Mouse (Mus musculus) skeletal muscle tissue, adult 2 months (tissue): ENCODE results near the gene Tmem119.

Experiments used
- DNase-seq: peaks from one replicate; pipeline ENCODE4 v3.0.0-alpha.2; 2012; ENCODE audit warnings: low read depth, low spot score

Tmem119 gene

GRCm38 (mm10) chr5:113800280-113800679, at the start of gene Tmem119:
TSS of gene Tmem119 (minus strand) at chr5:113800516.
- DNase-seq, result peak; percentile 61

- DNase-seq, result no peak
Measured at GRCm38 (mm10) chr5:113847636-113848035, 47.3 kb upstream of the Tmem119 start.

DNA sequence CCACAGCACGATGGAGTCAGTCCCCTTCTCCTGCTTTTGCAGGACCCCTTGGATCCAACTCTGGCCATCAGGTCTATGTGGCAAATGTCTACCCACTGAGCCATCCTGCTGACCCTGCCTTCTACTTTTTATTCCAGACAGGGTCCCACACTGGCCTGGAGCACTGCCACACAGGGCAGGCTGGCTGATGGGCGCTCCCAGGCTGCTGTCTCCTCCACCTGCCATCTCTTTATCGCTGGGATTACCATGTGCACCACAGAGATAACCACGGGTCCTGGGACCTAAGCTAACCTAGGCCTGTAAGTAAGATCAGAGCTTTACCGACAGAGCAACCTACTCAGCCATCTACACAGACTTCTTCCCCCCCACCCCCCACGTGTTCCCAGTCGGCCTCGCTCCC, 46.3 kb upstream of the Tmem119 start:
- DNase-seq, result no peak

DNA sequence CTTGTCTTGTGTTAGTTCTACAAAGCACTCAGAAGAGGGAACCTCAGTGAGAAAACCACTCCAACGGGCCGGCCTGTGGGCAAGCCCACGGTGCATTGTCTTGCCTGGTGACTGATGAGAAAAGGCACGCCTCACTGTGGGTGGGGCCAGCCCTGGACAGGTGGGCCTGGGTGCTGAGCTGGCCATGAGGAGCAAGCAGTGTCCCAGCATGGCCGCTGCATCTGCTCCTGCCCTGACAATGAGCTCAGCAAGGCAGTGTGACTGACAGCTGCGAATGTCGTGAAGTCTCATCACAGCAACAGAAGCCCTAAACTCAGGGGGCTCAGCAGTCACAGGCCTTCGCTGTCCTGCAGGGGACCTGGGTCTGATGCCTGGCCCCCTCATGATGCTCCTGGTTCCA, 45.3 kb upstream of the Tmem119 start:
- no peak for DNase-seq

DNA sequence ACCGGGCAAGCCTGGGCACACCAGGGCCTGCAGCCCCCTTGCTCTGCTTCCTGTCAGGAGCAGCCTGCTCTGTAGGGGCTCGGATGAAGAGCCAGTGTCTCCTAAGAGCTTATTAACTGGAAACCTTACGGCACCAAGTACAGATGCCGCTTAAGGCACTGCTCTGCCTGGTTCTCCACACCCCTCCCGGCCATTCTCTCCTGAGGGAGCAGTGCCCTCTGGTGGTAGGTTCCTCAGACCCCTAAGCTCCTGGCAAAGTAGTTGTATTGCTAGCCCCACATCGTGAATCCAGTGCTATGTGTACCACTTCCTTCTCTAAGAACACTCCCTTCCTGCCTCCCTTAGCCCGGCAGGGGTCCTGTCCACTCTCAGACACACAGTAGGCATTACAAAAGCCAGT, 44.4 kb upstream of the Tmem119 start:
- DNase-seq, result no peak

GRCm38 (mm10) chr5:113844106-113844505, 43.8 kb upstream of the Tmem119 start:
- no peak for DNase-seq

DNA sequence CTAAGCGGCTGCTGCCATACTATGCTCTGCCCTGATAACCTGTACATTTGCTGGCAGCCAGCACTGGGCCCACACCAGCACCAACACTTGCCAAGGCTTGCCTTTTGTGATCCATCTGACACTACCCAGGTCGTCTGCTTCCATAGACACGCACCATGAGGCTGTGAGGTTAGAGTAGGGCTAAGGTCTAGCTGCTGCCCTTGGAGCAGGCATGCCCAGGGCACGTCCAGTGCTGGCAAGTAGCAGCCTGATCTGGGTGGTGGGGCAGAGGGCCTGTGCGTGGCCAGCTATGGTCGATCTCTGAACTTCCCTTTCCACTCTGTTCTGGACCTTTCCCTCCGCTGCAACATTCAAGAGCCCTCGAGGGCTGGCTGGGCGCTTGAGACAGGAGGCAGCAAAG, 42.6 kb upstream of the Tmem119 start:
- no peak for DNase-seq

DNA sequence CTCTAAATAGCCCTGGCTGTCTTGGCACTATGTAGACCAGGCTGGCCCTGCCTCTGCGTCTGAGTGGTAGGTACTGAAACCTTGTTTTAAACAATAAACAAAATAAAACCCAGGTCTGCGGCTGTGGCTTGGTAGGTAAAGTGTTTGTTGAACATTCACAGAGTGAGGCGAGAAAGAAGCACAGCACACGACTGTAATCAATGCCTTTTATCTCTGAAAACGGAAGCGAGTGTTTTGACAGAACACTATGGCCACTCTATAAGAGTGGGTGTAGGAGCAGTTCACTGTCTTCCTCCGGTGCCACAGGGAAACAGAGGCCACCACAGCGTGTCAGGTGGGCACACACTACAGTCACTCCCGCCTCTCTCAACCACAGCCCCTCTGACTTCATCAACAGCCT, 41.9 kb upstream of the Tmem119 start:
- DNase-seq, result no peak

DNA sequence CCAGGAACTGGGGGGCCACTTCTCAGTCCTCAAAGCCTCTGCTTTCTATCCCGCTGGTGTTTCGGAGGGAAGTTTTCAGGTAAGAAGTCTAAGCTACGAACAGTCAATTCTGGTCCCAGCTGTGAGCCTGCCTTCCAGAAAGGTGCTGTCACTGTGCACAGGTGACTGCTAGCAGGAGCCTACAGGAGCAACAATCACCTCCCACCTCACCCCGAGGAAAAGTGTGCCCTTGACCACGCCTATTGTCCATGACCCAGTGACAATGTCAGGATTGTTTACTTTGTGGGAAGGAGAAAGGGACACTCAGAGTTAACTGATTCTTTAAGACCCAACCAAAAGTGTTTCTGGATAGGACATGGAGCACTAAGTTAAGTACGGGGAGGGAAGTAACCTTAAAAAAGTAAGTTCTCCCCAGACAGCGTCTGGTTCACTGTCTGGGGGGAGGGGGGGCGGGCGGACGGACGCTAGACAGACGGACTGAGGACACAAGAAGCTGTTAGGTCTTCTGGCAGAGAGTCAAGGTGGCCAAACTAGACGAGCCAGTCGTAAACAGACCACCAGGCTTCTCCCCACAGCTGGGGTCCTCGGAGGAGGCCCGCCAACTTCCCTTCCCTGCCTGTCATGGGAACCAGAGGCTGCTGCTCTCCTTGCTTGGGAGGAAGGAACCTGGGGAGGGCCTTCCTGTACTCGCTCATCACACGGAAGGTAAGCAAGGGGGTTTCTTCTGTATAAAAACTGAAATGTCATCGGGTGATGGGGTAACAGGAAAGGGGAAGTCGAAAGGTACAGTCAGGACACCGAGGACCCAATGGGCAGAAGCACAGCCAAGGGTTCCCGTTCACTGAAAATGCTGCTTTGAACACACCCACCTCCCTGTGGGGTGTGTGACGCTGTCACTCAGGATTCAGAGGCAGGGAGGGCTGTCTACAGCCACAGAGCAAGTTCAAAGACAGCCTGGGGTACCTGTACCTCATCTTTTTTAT, 41.2 kb upstream of the Tmem119 start:
- DNase-seq, result no peak

DNA sequence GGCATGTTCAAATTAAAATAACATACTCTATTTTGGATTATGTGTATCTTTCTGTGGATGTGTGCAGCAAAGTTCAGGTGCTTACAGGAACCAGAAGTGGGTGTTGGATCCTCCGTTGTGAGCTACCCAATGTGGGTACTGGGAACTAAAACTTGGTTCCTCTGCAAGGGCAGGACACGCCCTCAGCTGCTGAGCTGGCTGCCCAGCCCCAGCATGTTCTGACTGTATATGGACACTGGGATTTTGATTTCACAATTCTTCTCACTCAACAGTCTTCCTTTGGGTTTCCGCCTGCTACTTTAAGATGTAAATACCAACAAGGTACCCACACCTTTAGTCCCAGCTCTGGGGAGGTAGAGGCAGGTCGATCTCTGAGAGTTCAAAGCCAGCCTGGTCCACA, 40.1 kb upstream of the Tmem119 start:
- no peak for DNase-seq

DNA sequence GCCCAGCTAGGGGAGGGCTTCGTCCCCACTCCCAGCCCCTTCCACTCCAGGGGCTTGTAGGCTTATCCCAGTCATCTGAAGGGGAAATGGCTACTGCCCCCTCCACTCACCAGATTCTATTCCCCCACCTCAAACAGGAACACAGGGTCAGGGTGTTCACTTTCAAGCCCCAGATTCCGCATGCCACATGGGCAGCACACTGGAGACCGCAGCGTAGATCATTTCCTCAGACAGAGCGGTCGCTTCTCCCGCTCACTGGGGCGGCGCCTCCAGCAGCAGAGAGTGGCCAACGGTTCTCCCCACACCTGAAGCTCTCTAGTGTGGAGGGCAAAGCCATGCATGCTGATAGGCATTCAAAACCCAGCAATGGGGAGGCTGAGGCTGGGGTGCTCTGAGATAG, 36.6 kb upstream of the Tmem119 start:
- no peak for DNase-seq

DNA sequence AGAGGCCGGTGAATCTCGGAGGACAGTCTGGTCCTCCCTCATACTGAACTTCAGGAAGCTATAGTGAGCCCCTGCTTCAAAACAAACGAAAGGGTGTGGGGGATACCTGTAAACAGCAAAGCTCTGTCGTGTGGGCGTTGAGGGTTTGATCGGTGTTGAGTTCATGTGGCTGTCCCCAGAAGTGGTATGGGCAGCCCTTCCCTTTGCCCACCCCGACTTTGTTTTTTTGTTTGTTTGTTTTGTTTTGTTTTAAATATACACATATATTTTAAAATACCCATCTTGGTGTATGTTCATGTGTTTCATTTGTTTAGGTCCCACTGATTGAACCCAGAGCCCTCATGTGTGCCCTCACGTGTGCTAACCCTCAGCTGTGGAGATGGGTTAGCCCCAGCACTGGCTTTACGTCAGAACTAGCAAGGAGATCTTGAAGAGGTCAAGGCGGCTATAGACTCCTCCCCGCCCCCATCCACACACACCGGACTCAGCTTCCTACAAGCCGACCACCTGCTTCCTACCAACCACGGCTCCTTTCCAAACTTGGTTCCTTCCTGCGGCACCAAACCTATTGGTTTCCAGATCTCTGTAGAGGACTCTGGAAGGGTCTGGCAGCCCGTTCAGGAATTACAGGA, 33.1 kb upstream of the Tmem119 start:
- DNase-seq, result no peak

DNA sequence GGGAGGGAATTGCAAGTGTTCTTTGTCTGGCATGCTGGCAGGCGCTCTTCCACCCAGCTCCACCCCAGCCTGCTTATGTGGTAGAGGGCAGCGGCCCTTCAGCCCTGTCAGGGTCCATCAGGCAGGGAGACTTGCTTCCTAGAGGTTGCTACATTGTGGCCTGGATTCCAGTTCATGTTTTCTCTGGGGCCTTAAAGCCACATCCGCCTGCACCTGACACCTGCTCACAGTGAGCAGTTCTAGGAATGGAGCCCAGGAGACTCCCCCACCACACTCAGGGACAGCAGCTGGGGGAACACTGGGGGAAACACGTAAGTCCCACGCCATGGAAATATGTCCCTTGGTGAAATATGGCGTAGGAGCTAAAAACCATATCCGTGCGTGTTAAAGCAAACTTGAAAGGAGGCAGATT, 32.2 kb upstream of the Tmem119 start, which contains the start of gene Selplg:
Gene Selplg (minus strand): TSS at position 155 of the 412 bp plus-strand sequence.
- no peak for DNase-seq

DNA sequence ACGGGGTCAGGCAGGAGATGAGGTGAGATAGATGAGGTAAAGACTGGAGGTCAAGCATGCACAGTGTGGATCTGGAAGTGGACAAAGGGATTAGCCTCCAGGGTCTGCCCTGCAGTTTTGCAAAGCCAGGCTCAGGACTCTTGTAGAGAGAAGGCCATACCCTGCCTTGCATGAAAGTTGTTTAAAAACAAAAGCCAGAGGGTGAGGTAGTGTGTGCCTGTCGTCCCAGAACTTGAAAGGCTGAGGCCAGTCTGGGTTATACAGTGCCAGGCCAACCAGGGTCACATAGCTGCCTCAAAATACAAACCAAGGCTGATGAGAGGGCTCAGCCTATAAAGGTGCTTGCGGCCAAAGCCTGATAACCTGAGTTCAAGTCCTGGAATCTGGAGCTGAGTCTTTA, 31.4 kb upstream of the Tmem119 start:
- no peak for DNase-seq

- DNase-seq, result no peak
Measured at GRCm38 (mm10) chr5:113830796-113831195, 30.5 kb upstream of the Tmem119 start.

GRCm38 (mm10) chr5:113830292-113830643, 30.0 kb upstream of the Tmem119 start:
- peak; percentile 55 for DNase-seq

DNA sequence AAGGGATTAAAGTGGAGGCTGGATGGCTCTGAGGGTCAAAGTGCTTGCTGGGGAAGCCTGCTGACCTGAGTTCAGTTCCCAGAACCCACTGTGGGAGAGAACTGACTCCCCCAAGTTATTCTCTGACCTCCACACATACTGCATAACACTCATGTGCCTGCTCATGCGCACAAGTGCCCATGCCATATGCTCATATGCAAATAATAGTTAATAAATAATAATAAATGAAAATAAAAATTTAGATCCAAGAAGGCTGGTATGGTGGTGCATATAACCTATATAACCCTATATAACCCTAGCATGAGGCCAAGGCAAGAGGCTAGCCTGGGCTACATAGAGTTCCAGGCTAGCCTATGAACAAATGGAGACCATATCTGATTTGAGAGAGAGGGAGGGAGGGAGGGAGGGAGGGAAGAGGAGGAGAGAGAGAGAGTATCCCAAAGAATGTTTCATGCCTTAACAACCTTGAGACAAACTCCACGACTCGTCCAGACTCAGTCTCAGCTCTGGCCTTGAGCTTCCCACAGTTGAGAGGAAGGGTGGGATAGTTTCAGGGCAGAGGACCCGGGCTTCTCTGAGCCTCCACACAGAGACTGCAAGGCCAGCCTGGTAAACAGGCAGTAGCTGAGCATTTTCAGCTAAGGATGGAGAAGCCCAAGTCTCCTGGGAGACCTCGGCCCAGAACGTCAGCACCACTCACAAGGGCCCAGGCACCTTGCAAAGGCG, 29.4 kb upstream of the Tmem119 start:
- no peak for DNase-seq

DNA sequence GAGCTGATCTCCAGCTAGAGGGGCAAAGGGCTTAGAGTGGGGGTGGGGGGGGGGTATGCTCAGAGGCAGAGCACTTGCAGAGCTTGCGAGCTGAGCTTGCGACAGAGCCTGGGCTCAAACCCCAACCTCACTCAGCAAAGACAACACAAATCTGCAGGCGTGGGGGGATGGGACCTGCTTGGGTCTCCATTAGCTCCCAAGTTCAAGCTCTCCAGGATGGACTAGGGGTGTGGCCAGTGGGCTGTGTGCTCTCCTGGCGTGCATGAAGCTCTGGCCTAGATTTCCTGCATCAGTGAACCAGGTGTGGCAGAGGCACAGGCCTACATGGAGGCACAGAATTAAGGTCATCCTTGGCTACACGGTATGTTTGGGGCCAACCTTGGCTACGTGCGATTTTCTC, 28.2 kb upstream of the Tmem119 start:
- no peak for DNase-seq

DNA sequence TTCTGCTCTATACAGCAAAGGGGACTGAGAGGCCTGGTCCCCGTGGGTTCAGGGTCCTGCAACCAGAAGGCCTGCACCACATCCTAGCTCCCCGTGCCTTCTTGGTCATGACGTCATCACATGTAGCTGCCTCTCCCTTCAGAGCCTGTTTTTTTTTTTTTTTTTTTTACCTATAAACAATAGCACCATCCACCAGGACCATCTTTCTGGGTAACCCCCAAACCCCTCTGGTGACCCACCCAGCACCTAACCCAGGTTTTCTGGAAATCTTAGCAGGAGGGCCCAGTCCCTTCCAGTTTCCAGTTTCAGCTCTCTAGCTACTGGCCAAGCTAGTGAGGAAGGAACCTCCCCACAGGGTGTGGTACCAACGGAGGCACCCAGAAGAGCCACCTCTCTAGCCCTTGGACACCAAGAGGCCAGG, 27.7 kb upstream of the Tmem119 start:
- DNase-seq, result no peak

- no peak for DNase-seq
Measured at GRCm38 (mm10) chr5:113826619-113827018, 26.3 kb upstream of the Tmem119 start.

DNA sequence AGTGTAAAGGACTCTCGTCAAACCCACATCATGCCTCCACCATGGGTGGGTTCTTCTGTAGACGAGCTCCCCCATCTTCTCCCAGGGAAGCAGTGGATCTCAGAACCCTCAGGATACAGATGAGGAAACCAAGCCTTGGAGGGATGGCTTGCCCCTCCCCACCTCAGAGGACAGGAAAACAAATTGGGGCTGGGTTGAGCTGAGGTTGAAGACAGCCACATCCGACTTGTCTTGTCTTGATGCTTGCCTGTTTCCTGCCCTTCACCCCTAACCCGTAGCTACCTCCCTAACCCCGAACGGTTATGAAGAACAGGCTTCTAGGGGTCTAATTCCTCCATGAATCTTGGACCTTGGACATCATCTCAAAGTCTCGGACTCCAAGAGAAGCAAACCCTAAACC, 25.2 kb upstream of the Tmem119 start:
- no peak for DNase-seq

GRCm38 (mm10) chr5:113824228-113824627, 23.9 kb upstream of the Tmem119 start:
- no peak for DNase-seq
